Mouse (Mus musculus) ovary, postnatal 14 days (tissue): ENCODE measurements around the gene Gabrb3.
A peak's percentile ranks its signal among the peaks of the same experiment; 100 is the strongest.

Experiments used
- DNase-seq: peaks from one replicate; pipeline ENCODE4 v3.0.0; 2022; ENCODE audit warnings: low spot score

The Gabrb3 gene

GRCm38 (mm10) chr7:57419392-57419791, at the start of gene Gabrb3:
TSS of gene Gabrb3 (plus strand) at chr7:57419692.
- no peak for DNase-seq

- peak; percentile 15 for DNase-seq
These were observed 35.4 kb upstream of the Gabrb3 start for GRCm38 (mm10) chr7:57384112-57384511.

GRCm38 (mm10) chr7:57386517-57387340, 32.8 kb upstream of the Gabrb3 start, which contains the start of gene Gabrg3:
TSS of gene Gabrg3 (minus strand) at chr7:57387188.
- DNase-seq = no peak

GRCm38 (mm10) chr7:57387341-57387654, 32.2 kb upstream of the Gabrb3 start:
- no peak for DNase-seq

- DNase-seq = no peak
These were observed 29.4 kb upstream of the Gabrb3 start for GRCm38 (mm10) chr7:57390046-57390445.

GRCm38 (mm10) chr7:57393551-57393950, 25.9 kb upstream of the Gabrb3 start:
- DNase-seq = no peak

GRCm38 (mm10) chr7:57411163-57411562, 8.3 kb upstream of the Gabrb3 start:
- no peak for DNase-seq

GRCm38 (mm10) chr7:57412896-57413295, 6.6 kb upstream of the Gabrb3 start:
- DNase-seq = no peak

GRCm38 (mm10) chr7:57421044-57421443, 1.6 kb downstream of the Gabrb3 start:
- no peak for DNase-seq

GRCm38 (mm10) chr7:57422675-57423074, 3.2 kb downstream of the Gabrb3 start:
- DNase-seq = no peak

- DNase-seq = no peak
These were observed 28.7 kb downstream of the Gabrb3 start for GRCm38 (mm10) chr7:57448239-57448638.

GRCm38 (mm10) chr7:57460354-57460753, 40.9 kb downstream of the Gabrb3 start:
- no peak for DNase-seq

GRCm38 (mm10) chr7:57471316-57471715, 51.8 kb downstream of the Gabrb3 start:
- DNase-seq = no peak

GRCm38 (mm10) chr7:57473811-57474525, 54.5 kb downstream of the Gabrb3 start:
- DNase-seq = peak; percentile 14

- no peak for DNase-seq
These were observed 63.4 kb downstream of the Gabrb3 start for GRCm38 (mm10) chr7:57482896-57483295.

- DNase-seq = no peak
These were observed 67.4 kb downstream of the Gabrb3 start for GRCm38 (mm10) chr7:57486907-57487306.

GRCm38 (mm10) chr7:57491795-57492194, 72.3 kb downstream of the Gabrb3 start:
- DNase-seq = no peak

- DNase-seq = no peak
These were observed 83.3 kb downstream of the Gabrb3 start for GRCm38 (mm10) chr7:57502809-57503208.

GRCm38 (mm10) chr7:57508860-57509632, 89.6 kb downstream of the Gabrb3 start:
- no peak for DNase-seq

GRCm38 (mm10) chr7:57509681-57510141, 90.2 kb downstream of the Gabrb3 start, which contains the start of gene Gabra5:
TSS of gene Gabra5 (minus strand) at chr7:57510059.
- no peak for DNase-seq

GRCm38 (mm10) chr7:57512955-57513354, 93.5 kb downstream of the Gabrb3 start:
- DNase-seq = peak; percentile 1

- DNase-seq = no peak
These were observed 110.0 kb downstream of the Gabrb3 start for GRCm38 (mm10) chr7:57529451-57529850.
